Mouse (Mus musculus) adrenal gland, adult 18-20 months (tissue): ENCODE results near the gene Pecam1. TPM values are rescaled to one million over a fixed set of nuclear protein-coding genes. Genes with fewer than 3 reads are reported as not detected.
A peak's percentile ranks its signal among the peaks of the same experiment; 100 is the strongest.
"Not testable (repeated sequence)": the region's sequence is repeated elsewhere in the genome, so short reads cannot be mapped to it uniquely, and the experiment has no call there.

ENCODE experiments used
- DNase-seq, 2 experiments: peaks; one replicate each; pipeline ENCODE4 v3.0.0; 2021 to 2022; ENCODE audit warnings: low spot score in 2 of 2
- long read RNA-seq, 2 experiments: library from polyadenylated mRNA; stranded (forward); transcript quantifications; one replicate each; pipeline ENCODE4 v2.0.0; 2021
- total RNA-seq, 2 experiments: library from RNA; stranded (reverse); gene quantifications; 1 replicate in 1 of 2; 2 replicates in 1 of 2; pipeline ENCODE4 v1.2.3; 2021

Pecam1 gene
- total RNA-seq: 10 to 100 TPM; 57.1 to 63.6 TPM
- long read RNA-seq, experiment 1, transcript Pecam1-203 (14 exons, 3,233 nt): major isoform, 8 of 34 reads
- long read RNA-seq, experiment 1, transcript Pecam1-204 (16 exons, 3,441 nt): minor isoform, 7 of 34 reads
- long read RNA-seq, experiment 1, partial matches to known transcripts: 2 of 34 reads
- long read RNA-seq, experiment 1, other reads (novel, unspliced or antisense): 14 of 34 reads
- long read RNA-seq, experiment 2, transcript Pecam1-202 (15 exons, 3,283 nt): major isoform, 6 of 25 reads
- long read RNA-seq, experiment 2, partial matches to known transcripts: 7 of 25 reads
- long read RNA-seq, experiment 2, other reads (novel, unspliced or antisense): 7 of 25 reads

- no peak for DNase-seq
These were observed at the start of gene Pecam1 for GRCm38 (mm10) chr11:106750121-106750751. Gene Pecam1, minus strand, starts transcription at chr11:106750628.

GRCm38 (mm10) chr11:106795679-106796078 lies 45.3 kb upstream of the Pecam1 start:
- DNase-seq: no peak

GRCm38 (mm10) chr11:106793846-106794245 lies 43.4 kb upstream of the Pecam1 start:
- DNase-seq: no peak

GRCm38 (mm10) chr11:106789649-106790048 lies 39.2 kb upstream of the Pecam1 start:
- no peak for DNase-seq

GRCm38 (mm10) chr11:106788775-106789459 lies 38.5 kb upstream of the Pecam1 start, which contains the start of the genes Ddx5 and Cep95:
Gene Ddx5, minus strand, starts transcription at chr11:106789185.
Gene Cep95, plus strand, starts transcription at chr11:106789252.
- peak; percentile 90 to 94 for DNase-seq

GRCm38 (mm10) chr11:106788026-106788774 lies 37.8 kb upstream of the Pecam1 start:
- peak; percentile 99 for DNase-seq

GRCm38 (mm10) chr11:106787131-106788025 lies 37.0 kb upstream of the Pecam1 start:
- peak; percentile 84 to 87 for DNase-seq

GRCm38 (mm10) chr11:106785043-106785442 lies 34.6 kb upstream of the Pecam1 start:
- no peak for DNase-seq

- no peak for DNase-seq
These were observed 34.0 kb upstream of the Pecam1 start for GRCm38 (mm10) chr11:106784476-106784875.

- no peak for DNase-seq
These were observed 32.7 kb upstream of the Pecam1 start for GRCm38 (mm10) chr11:106782841-106783764.

GRCm38 (mm10) chr11:106782271-106782670 lies 31.8 kb upstream of the Pecam1 start:
- not testable (repeated sequence) for DNase-seq

- DNase-seq: no peak
These were observed 30.3 kb upstream of the Pecam1 start for GRCm38 (mm10) chr11:106780590-106781220.

- no peak for DNase-seq
These were observed 29.6 kb upstream of the Pecam1 start for GRCm38 (mm10) chr11:106780089-106780425.

GRCm38 (mm10) chr11:106779388-106780088 lies 29.1 kb upstream of the Pecam1 start, which contains the start of gene Polg2:
Gene Polg2, minus strand, starts transcription at chr11:106779537.
- DNase-seq: peak; percentile 86 to 90

GRCm38 (mm10) chr11:106778589-106779387 lies 28.4 kb upstream of the Pecam1 start:
- no peak for DNase-seq

GRCm38 (mm10) chr11:106778132-106778531 lies 27.7 kb upstream of the Pecam1 start:
- no peak for DNase-seq

GRCm38 (mm10) chr11:106777395-106777794 lies 27.0 kb upstream of the Pecam1 start:
- no peak for DNase-seq
